Mouse (Mus musculus): ENCODE measurements around the gene Ift22.

DNA sequence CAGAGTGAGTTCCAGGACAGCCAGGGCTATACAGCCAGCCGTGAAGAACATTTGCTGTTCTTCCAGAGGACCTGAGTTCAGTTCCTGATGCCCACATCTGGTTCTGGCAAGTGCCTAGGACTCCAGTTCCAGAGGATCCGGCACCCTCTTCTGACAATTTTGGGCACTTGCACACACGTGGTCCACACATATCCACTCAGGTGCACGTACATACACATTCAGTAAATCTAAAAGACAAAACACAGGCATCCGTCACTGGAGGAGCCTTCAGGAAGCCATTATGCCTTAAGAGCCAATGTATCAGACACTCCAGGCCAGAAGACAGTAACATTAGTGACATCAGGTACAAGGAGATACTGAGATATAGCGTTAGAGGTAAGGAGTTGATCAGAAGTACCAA lies 42.6 kb downstream of the Ift22 start:
- TF ChIP-seq CTCF (IDR thresholded peaks at IDR 0.05; ENCODE audit: low read depth, low read length) (no peak), POLR2AphosphoS5 (IDR thresholded peaks at IDR 0.05; ENCODE audit: insufficient replicate concordance, low read depth, low read length) (no peak), TAL1 (conservative IDR thresholded peaks at IDR 0.05; ENCODE audit: low read depth, low read length) (no peak), GATA2 (IDR thresholded peaks at IDR 0.05; ENCODE audit: borderline replicate concordance, low read depth, low read length) (no peak), GATA1 (IDR thresholded peaks at IDR 0.05; ENCODE audit: borderline replicate concordance, low read length) (no peak)

All from G1E (cell line).